Mouse (Mus musculus) olfactory bulb, adult 2 months (tissue): ENCODE measurements at regions not wholly inside any gene's neighbourhood (a gene's known extent, or its start where the extent isn't known, plus 50 kb on each side); places are given as distances from the start of the nearest gene placed in this dataset.

Experiments
- H3K27ac ChIP-seq: fragments of 200-500 bp; 2 replicates; pipeline ENCODE4 v1.5.1; 2012; ENCODE audit warnings: low read depth, low read length; ENCODE audit not compliant: insufficient read depth
- H3K4me1 ChIP-seq: fragments of 200-500 bp; 2 replicates; pipeline ENCODE4 v1.6.1; 2012; ENCODE audit warnings: low read length; ENCODE audit not compliant: control insufficient read depth, insufficient read depth
- H3K4me3 ChIP-seq: fragments of 200-500 bp; 2 replicates; pipeline ENCODE4 v1.5.1; 2012; ENCODE audit warnings: mild to moderate bottlenecking, low read depth, low read length, moderate library complexity; ENCODE audit not compliant: insufficient read depth
- CTCF ChIP-seq: fragments of 200-500 bp; IDR thresholded peaks from 2 replicates; pipeline ENCODE4 v1.5.1; 2012; ENCODE audit warnings: low read depth, mild to moderate bottlenecking, low read length, moderate library complexity; ENCODE audit not compliant: insufficient read depth
- POLR2A ChIP-seq: fragments of 200-500 bp; IDR thresholded peaks from 2 replicates; pipeline ENCODE4 v1.6.1; 2012; ENCODE audit warnings: mild to moderate bottlenecking, low read depth, low read length, moderate library complexity; ENCODE audit not compliant: insufficient read depth
- WGBS: fragments of 180-500 bp; shearing (Covaris S2); methylation state at CpG from one replicate; pipeline ENCODE4 v1.1.7; 2018; 5-methylcytosine and 5-hydroxymethylcytosine counted together

GRCm38 (mm10) chr3:81718911-81719310 lies 213.5 kb upstream of the Ctso start:
- WGBS, result 90% methylated on average over 1 of the region's 1 CpGs
- no peak for TF ChIP-seq CTCF

GRCm38 (mm10) chr3:81735463-81735862 lies 196.9 kb upstream of the Ctso start:
- Histone ChIP-seq H3K4me1 (no peaks in the 10 kb centered on the region), H3K27ac (0 out of 2 replicates have a peak overlapping the region, but pooled peaks have one; percentile 7), H3K4me3 (no peak overlapping the region)
- WGBS, result 18% methylated on average over 8 of the region's 8 CpGs
- no peak for TF ChIP-seq CTCF
- no peak for TF ChIP-seq POLR2A

More at GRCm38 (mm10) chr3:81718911-81719310, 213.5 kb upstream of the Ctso start:
- Histone ChIP-seq H3K4me1 (no peaks in the 10 kb centered on the region), H3K4me3 (no peak overlapping the region), H3K27ac (no peak overlapping the region)

GRCm38 (mm10) chr3:81736838-81737237 lies 195.6 kb upstream of the Ctso start:
- no peak for TF ChIP-seq POLR2A
- no peak for TF ChIP-seq CTCF
- H3K27ac ChIP-seq, result no peak overlapping the region

GRCm38 (mm10) chr3:81742124-81742523 lies 190.3 kb upstream of the Ctso start:
- WGBS, result 38% methylated on average over 5 of the region's 5 CpGs
- no peak overlapping the region for H3K27ac ChIP-seq
- no peak overlapping the region for H3K4me3 ChIP-seq
- TF ChIP-seq CTCF, result no peak
- TF ChIP-seq POLR2A, result no peak
- no peaks in the 10 kb centered on the region for H3K4me1 ChIP-seq

More at GRCm38 (mm10) chr3:81736838-81737237, 195.6 kb upstream of the Ctso start:
- H3K4me3 ChIP-seq, result no peak overlapping the region
- no peaks in the 10 kb centered on the region for H3K4me1 ChIP-seq

GRCm38 (mm10) chr3:81750164-81750563 lies 182.2 kb upstream of the Ctso start:
- H3K4me3 ChIP-seq, result no peak overlapping the region
- TF ChIP-seq CTCF (no peak), POLR2A (no peak)
- H3K4me1 ChIP-seq, result no peaks in the 10 kb centered on the region
- 84% methylated on average over 1 of the region's 1 CpGs for WGBS
- no peak overlapping the region for H3K27ac ChIP-seq

DNA sequence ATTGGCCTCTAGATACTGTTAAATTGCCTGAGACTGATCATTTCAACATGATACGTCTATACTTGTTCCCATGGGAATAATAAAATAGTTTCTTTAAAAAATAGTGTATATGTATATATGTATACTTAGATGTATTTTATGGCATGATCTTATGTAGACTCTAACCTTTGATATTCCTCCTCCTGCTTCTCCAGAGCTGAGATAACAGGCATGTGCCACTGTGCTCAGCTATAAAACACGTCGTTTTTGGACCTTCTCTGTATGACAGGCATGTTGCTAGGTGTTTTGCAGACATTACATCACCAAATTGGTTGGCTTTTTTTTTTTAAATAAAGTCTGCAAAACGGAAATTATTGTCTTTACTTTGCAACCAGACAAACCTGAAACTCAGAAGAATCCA lies 179.4 kb upstream of the Ctso start:
- H3K27ac ChIP-seq, result no peak overlapping the region
- 82% methylated on average over 4 of the region's 4 CpGs for WGBS
- no peak overlapping the region for H3K4me3 ChIP-seq
- TF ChIP-seq CTCF (no peak), POLR2A (no peak)
- peaks cover 2% of the 10 kb centered on the region for H3K4me1 ChIP-seq

DNA sequence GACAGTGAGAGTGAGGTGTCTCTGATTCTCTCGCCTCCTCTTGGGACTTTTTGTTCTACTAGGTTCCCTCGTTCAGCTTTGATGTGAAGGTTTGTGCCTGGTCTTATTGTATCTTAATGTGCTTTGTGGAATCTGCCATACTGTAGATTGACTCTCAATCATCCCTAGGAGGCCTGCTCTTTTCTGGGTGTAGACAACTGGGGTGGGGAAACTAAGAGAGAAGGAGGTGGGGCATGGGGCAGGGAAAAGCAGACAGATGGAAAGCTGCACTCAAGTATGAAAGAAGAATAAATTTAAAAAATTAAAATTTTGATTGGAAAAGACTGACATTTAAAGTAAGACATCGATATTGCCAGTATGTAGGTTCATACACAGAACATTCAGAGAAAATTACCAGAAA lies 172.0 kb upstream of the Ctso start:
- Histone ChIP-seq H3K4me3 (no peak overlapping the region), H3K4me1 (peaks cover 2% of the 10 kb centered on the region), H3K27ac (no peak overlapping the region)
- 92% methylated on average over 3 of the region's 3 CpGs for WGBS
- TF ChIP-seq CTCF, result no peak
- TF ChIP-seq POLR2A, result no peak

GRCm38 (mm10) chr3:81760914-81761313 lies 171.5 kb upstream of the Ctso start:
- Histone ChIP-seq H3K27ac (no peak overlapping the region), H3K4me3 (no peak overlapping the region), H3K4me1 (peaks cover 2% of the 10 kb centered on the region)
- TF ChIP-seq CTCF (no peak), POLR2A (no peak)
- 44% methylated on average over 2 of the region's 2 CpGs for WGBS

DNA sequence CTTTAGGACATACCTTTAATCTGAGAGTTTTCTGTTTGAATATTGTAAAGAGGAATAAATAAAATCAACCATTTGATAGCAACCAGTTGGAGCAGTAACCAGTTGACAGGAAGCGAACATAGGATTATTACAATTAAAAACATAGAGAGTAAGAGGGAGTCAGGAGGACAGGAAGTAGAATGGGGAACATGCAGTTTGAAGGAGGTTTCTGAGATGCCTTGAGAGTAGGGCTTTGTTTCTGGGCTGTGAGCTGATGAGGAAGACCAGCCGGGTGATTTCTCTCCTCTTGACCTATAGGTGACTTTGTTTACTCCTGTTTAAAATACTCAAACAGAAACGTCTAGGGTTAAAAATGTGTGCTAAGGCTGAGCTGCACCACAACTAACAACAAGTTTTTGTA lies 160.6 kb upstream of the Ctso start:
- Histone ChIP-seq H3K4me1 (no peaks in the 10 kb centered on the region), H3K4me3 (no peak overlapping the region), H3K27ac (no peak overlapping the region)
- TF ChIP-seq POLR2A (no peak), CTCF (no peak)
- WGBS, result 83% methylated on average over 3 of the region's 3 CpGs

DNA sequence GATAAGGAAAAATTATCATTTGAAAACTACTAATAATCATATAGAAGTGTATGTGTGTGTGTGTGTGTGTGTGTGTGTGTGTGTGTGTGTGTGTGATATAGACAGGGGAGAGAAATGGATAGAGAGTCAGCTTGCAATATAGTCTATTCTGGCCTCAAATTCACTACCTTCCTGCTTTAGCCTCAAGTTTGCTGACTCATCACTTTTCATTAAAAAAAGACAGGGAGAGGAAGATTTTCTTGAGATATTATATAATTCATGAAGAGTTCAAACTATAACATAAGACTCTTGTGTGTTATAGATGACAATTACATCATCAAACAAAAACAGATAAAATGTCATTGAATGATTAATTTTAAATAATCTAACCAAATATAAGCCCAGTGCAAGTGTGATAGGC lies 159.4 kb upstream of the Ctso start:
- no peak for TF ChIP-seq POLR2A
- TF ChIP-seq CTCF, result no peak
- H3K27ac ChIP-seq, result no peak overlapping the region
- H3K4me1 ChIP-seq, result no peaks in the 10 kb centered on the region
- H3K4me3 ChIP-seq, result no peak overlapping the region

GRCm38 (mm10) chr3:81782081-81782480 lies 150.3 kb upstream of the Ctso start:
- TF ChIP-seq POLR2A (no peak), CTCF (no peak)

More at GRCm38 (mm10) chr3:81782081-81782480, 150.3 kb upstream of the Ctso start:
- Histone ChIP-seq H3K4me3 (no peak overlapping the region), H3K4me1 (peaks cover 3% of the 10 kb centered on the region; the same call in 1 of the 2 replicates), H3K27ac (no peak overlapping the region)
- 82% methylated on average over 9 of the region's 9 CpGs for WGBS
